20 mouse cellular contexts compared by ENCODE assay signal in genomic region chr7:143963813-143964212, GRCm38 (mm10). TPM values are rescaled to one million over a fixed set of nuclear protein-coding genes. Genes with fewer than 3 reads are reported as not detected.
DNase-seq lines count a peak whose midpoint lies in the region; ATAC-seq and TF ChIP-seq lines count a peak whose summit lies in the region.
"Had no signal": no experiment of that assay in that cellular context is flagged by ENCODE, and none has a peak within 500 bp of the region (broad histone marks: within the 10 kb centered on the region; RNA-seq: fewer than 3 reads in every experiment).

No protein-coding gene starts in this region.

- TF ChIP-seq CTCF in kidney, postnatal 0 days (IDR thresholded peaks at IDR 0.05; ENCODE audit: low read depth): peak; percentile 28; the same call in 1 of the 2 replicates
- TF ChIP-seq CTCF in lung, postnatal 0 days (IDR thresholded peaks at IDR 0.05): peak; percentile 20; the same call in 1 of the 2 replicates

- no peak overlapping the region for H3K9ac ChIP-seq in kidney, postnatal 0 days (ENCODE audit: low read depth, low read length)
- no peak overlapping the region for H3K9ac ChIP-seq in lung, postnatal 0 days (replicated peaks; ENCODE audit: low read depth)
- H3K9ac ChIP-seq: embryonic facial prominence, embryonic 13.5 days; forebrain, embryonic 12.5 days; heart, embryonic 12.5 days; hindbrain, embryonic 15.5 days had no signal

- no peaks in the 10 kb centered on the region for H3K9me3 ChIP-seq in kidney, postnatal 0 days (replicated peaks; ENCODE audit: low read length)
- H3K9me3 ChIP-seq in lung, postnatal 0 days (ENCODE audit: low read length): no peaks in the 10 kb centered on the region
- H3K9me3 ChIP-seq: embryonic facial prominence, embryonic 13.5 days; hindbrain, embryonic 10.5 days; hindbrain, embryonic 15.5 days had no signal

- no peaks in the 10 kb centered on the region for H3K27me3 ChIP-seq in kidney, postnatal 0 days (ENCODE audit: insufficient read depth, low read length)
- H3K27me3 ChIP-seq in lung, postnatal 0 days (replicated peaks; ENCODE audit: insufficient read depth, low read length): no peaks in the 10 kb centered on the region
- H3K27me3 ChIP-seq: embryonic facial prominence, embryonic 13.5 days; forebrain, embryonic 12.5 days; heart, embryonic 12.5 days; hindbrain, embryonic 15.5 days had no signal

- H3K4me1 ChIP-seq in kidney, postnatal 0 days (replicated peaks; ENCODE audit: insufficient read depth, low read length): no peaks in the 10 kb centered on the region
- H3K4me1 ChIP-seq in lung, postnatal 0 days (ENCODE audit: insufficient read depth, low read depth, low read length): no peaks in the 10 kb centered on the region
- H3K4me1 ChIP-seq: forebrain, embryonic 12.5 days; heart, embryonic 12.5 days; hindbrain, embryonic 15.5 days had no signal

- no peaks in the 10 kb centered on the region for H3K36me3 ChIP-seq in kidney, postnatal 0 days (ENCODE audit: insufficient read depth, low read length)
- H3K36me3 ChIP-seq in lung, postnatal 0 days (ENCODE audit: insufficient read depth, low read length): no peaks in the 10 kb centered on the region
- H3K36me3 ChIP-seq: embryonic facial prominence, embryonic 13.5 days; forebrain, embryonic 12.5 days; heart, embryonic 12.5 days; hindbrain, embryonic 10.5 days; hindbrain, embryonic 15.5 days had no signal

- no peak for TF ChIP-seq EP300 in lung, postnatal 0 days (IDR thresholded peaks at IDR 0.05)

- H3K4me3 ChIP-seq in kidney, postnatal 0 days (replicated peaks; ENCODE audit: low read depth, low read length): no peak overlapping the region
- H3K4me3 ChIP-seq in lung, postnatal 0 days (ENCODE audit: low read depth, low read length): no peak overlapping the region
- H3K4me3 ChIP-seq: embryonic facial prominence, embryonic 13.5 days; forebrain, embryonic 12.5 days; heart, adult 2 months; heart, embryonic 12.5 days; hindbrain, embryonic 10.5 days; hindbrain, embryonic 15.5 days had no signal

- no peak overlapping the region for H3K4me2 ChIP-seq in kidney, postnatal 0 days (ENCODE audit: low read length)
- no peak overlapping the region for H3K4me2 ChIP-seq in lung, postnatal 0 days (replicated peaks; ENCODE audit: low read depth, low read length)
- H3K4me2 ChIP-seq: embryonic facial prominence, embryonic 13.5 days; forebrain, embryonic 12.5 days; heart, embryonic 12.5 days; hindbrain, embryonic 15.5 days had no signal

- 79% methylated on average over 5 of the region's 5 CpGs for WGBS in kidney, postnatal 0 days
- WGBS in lung, postnatal 0 days: 82% methylated on average over 5 of the region's 5 CpGs

- DNase-seq in kidney, postnatal 0 days (ENCODE audit: low spot score): no peak
- DNase-seq in kidney, adult 11 months: no peak
- no peak for DNase-seq in lung, postnatal 0 days (ENCODE audit: low spot score)
- no peak for DNase-seq in lung, postnatal 25 days (ENCODE audit: low spot score)
- peak; percentile 43 for DNase-seq in R1 (ENCODE audit: low read depth, low spot score)
- no peak for DNase-seq in spleen, postnatal 36 days (ENCODE audit: low spot score in 2 of 2)
- DNase-seq in heart, adult 9 months (ENCODE audit: low spot score in 2 of 2): no peak
- DNase-seq: adrenal gland, postnatal 14 days; cerebellum, adult 18-20 months; cerebellum, adult 9-11 months; cerebellum, postnatal 36 days; gastrocnemius, postnatal 14 days; heart, adult 2 months had no signal

- ATAC-seq in kidney, postnatal 0 days (replicated peaks; ENCODE audit: low FRiP score, low read depth): no peak
- no peak for ATAC-seq in lung, postnatal 0 days
- ATAC-seq: activated CD4-positive, CD25-positive, alpha-beta regulatory T cell, adult 4 months; forebrain, embryonic 16.5 days had no signal

- no peak overlapping the region for H3K27ac ChIP-seq in kidney, postnatal 0 days
- H3K27ac ChIP-seq in lung, postnatal 0 days (ENCODE audit: low read length): no peak overlapping the region
- H3K27ac ChIP-seq: embryonic facial prominence, embryonic 13.5 days; forebrain, embryonic 12.5 days; heart, adult 2 months; hindbrain, embryonic 10.5 days; hindbrain, embryonic 15.5 days had no signal

RNA-seq across cellular contexts. Expression of gene Shank2, which starts 37.9 kb away (rescaled TPM):
- polyA plus RNA-seq in kidney, postnatal 0 days (2015; fragmentation: Nextera tagmentation; extraction: Ambion mirVana): 2.6 and 3.0 TPM in 2 replicates
- polyA plus RNA-seq in lung, postnatal 0 days (2015; fragmentation: Nextera tagmentation; extraction: Ambion mirVana): 0.76 and 1.2 TPM in 2 replicates
